Mouse (Mus musculus) intestine, embryonic 14.5 days (tissue): ENCODE measurements around the gene Ghdc. TPM values are rescaled to one million over a fixed set of nuclear protein-coding genes. Genes with fewer than 3 reads are reported as not detected.

Experiments used
- ATAC-seq: fragments of 200-750 bp; cut with Nextera tagmentation; replicated peaks from 2 replicates; pipeline ENCODE4 v1.8.0; 2017; ENCODE audit warnings: low read depth, moderate number of reproducible peaks, moderate TSS enrichment, moderate library complexity; ENCODE audit not compliant: low FRiP score, low TSS enrichment
- DNase-seq: peaks from one replicate; pipeline ENCODE4 v3.0.0-alpha.2; 2018; ENCODE audit warnings: low spot score
- H3K27ac ChIP-seq: fragments of 300-500 bp; sonication (generic); 2 replicates; pipeline ENCODE4 v1.5.1; 2014; ENCODE audit warnings: low read depth, mild to moderate bottlenecking, control low read depth
- H3K27me3 ChIP-seq: fragments of 300-500 bp; sonication (generic); replicated peaks from 2 replicates; pipeline ENCODE4 v1.6.1; 2014; ENCODE audit warnings: low read length, control low read depth; ENCODE audit not compliant: control insufficient read depth, insufficient read depth
- H3K36me3 ChIP-seq: fragments of 300-500 bp; sonication (generic); 2 replicates; pipeline ENCODE4 v1.6.1; 2014; ENCODE audit warnings: low read length, control low read depth; ENCODE audit not compliant: control insufficient read depth, insufficient read depth
- H3K4me1 ChIP-seq: fragments of 300-500 bp; sonication (generic); replicated peaks from 2 replicates; pipeline ENCODE4 v1.6.1; 2014; ENCODE audit warnings: low read length, control low read depth, mixed read lengths; ENCODE audit not compliant: control insufficient read depth, insufficient read depth
- H3K4me2 ChIP-seq: fragments of 300-500 bp; sonication (generic); 2 replicates; pipeline ENCODE4 v1.6.1; 2014; ENCODE audit warnings: low read length
- H3K4me3 ChIP-seq: fragments of 300-500 bp; sonication (generic); 2 replicates; pipeline ENCODE4 v1.5.1; 2014; ENCODE audit warnings: low read depth, low read length, control low read depth, mixed read lengths
- H3K9ac ChIP-seq: fragments of 300-500 bp; sonication (generic); 2 replicates; pipeline ENCODE4 v1.6.1; 2014; ENCODE audit warnings: mild to moderate bottlenecking, low read length
- H3K9me3 ChIP-seq: fragments of 300-500 bp; sonication (generic); 2 replicates; pipeline ENCODE4 v1.6.1; 2016; ENCODE audit warnings: low read length, control low read depth; ENCODE audit not compliant: control insufficient read depth
- WGBS: fragments of 180-500 bp; shearing (Covaris S2); extraction: QIAGEN DNeasy Blood & Tissue Kit; methylation state at CpG from one replicate; pipeline ENCODE4 v1.1.7; 2014; 5-methylcytosine and 5-hydroxymethylcytosine counted together
- polyA plus RNA-seq: library from polyadenylated mRNA; unstranded; fragments of >200 nt; fragmentation: Nextera tagmentation; extraction: Ambion mirVana; gene quantifications from 2 replicates; pipeline ENCODE4 v1.2.1, GENCODE M21; 2014

The Ghdc gene
- polyA plus RNA-seq, result 3.5 and 3.6 TPM in 2 replicates

GRCm38 (mm10) chr11:100770646-100771408 lies at the start of gene Ghdc:
Ghdc (minus strand) TSS chr11:100770957.
- H3K4me2 ChIP-seq, result peak within 1 kb of the TSS; percentile 59
- H3K4me3 ChIP-seq, result peak within 1 kb of the TSS; percentile 75
- no peaks in the 10 kb centered on the region for H3K27me3 ChIP-seq
- peak; percentile 87 for DNase-seq
- ATAC-seq, result peak; percentile 52; the same call in 1 of the 2 replicates
- H3K27ac ChIP-seq, result no peak within 1 kb of the TSS
- peak within 1 kb of the TSS; percentile 45 for H3K9ac ChIP-seq
- H3K36me3 ChIP-seq, result no peaks in the 10 kb centered on the region
- no peaks in the 10 kb centered on the region for H3K9me3 ChIP-seq
- 14% methylated on average over 17 of the region's 17 CpGs for WGBS
- peaks cover 4% of the 10 kb centered on the region; the same call in 1 of the 2 replicates for H3K4me1 ChIP-seq

- H3K4me1 ChIP-seq, result peaks cover 4% of the 10 kb centered on the region; the same call in 1 of the 2 replicates
- no peak for ATAC-seq
- no peak overlapping the region for H3K4me3 ChIP-seq
- no peak for DNase-seq
- no peaks in the 10 kb centered on the region for H3K9me3 ChIP-seq
- H3K36me3 ChIP-seq, result no peaks in the 10 kb centered on the region
- no peak overlapping the region for H3K9ac ChIP-seq
- no peak overlapping the region for H3K4me2 ChIP-seq
- 89% methylated on average over 8 of the region's 8 CpGs for WGBS
- no peaks in the 10 kb centered on the region for H3K27me3 ChIP-seq
- no peak overlapping the region for H3K27ac ChIP-seq
Measured at GRCm38 (mm10) chr11:100820047-100820446, 49.3 kb upstream of the Ghdc start.

- no peak for ATAC-seq
- H3K9me3 ChIP-seq, result no peaks in the 10 kb centered on the region
- no peak overlapping the region for H3K9ac ChIP-seq
- WGBS, result 88% methylated on average over 16 of the region's 16 CpGs
- no peak for DNase-seq
- no peak overlapping the region for H3K27ac ChIP-seq
- H3K4me2 ChIP-seq, result no peak overlapping the region
- no peaks in the 10 kb centered on the region for H3K27me3 ChIP-seq
- no peak overlapping the region for H3K4me3 ChIP-seq
- no peaks in the 10 kb centered on the region for H3K36me3 ChIP-seq
- peaks cover 4% of the 10 kb centered on the region for H3K4me1 ChIP-seq
Measured at GRCm38 (mm10) chr11:100819626-100820025, 48.9 kb upstream of the Ghdc start.

- Histone ChIP-seq H3K4me3 (no peak overlapping the region), H3K27me3 (no peaks in the 10 kb centered on the region), H3K27ac (no peak overlapping the region), H3K9ac (no peak overlapping the region), H3K9me3 (no peaks in the 10 kb centered on the region), H3K4me1 (peaks cover 4% of the 10 kb centered on the region), H3K36me3 (no peaks in the 10 kb centered on the region), H3K4me2 (no peak overlapping the region)
- ATAC-seq (no peak), DNase-seq (no peak)
- WGBS, result 89% methylated on average over 8 of the region's 8 CpGs
Measured at GRCm38 (mm10) chr11:100819048-100819447, 48.3 kb upstream of the Ghdc start.

- Histone ChIP-seq H3K9ac (no peak overlapping the region), H3K4me1 (peaks cover 4% of the 10 kb centered on the region), H3K36me3 (no peaks in the 10 kb centered on the region), H3K9me3 (no peaks in the 10 kb centered on the region), H3K4me2 (no peak overlapping the region), H3K4me3 (no peak overlapping the region), H3K27ac (no peak overlapping the region), H3K27me3 (no peaks in the 10 kb centered on the region)
- ATAC-seq (no peak), DNase-seq (no peak)
- 91% methylated on average over 15 of the region's 15 CpGs for WGBS
Measured at GRCm38 (mm10) chr11:100818359-100819012, 47.7 kb upstream of the Ghdc start.

GRCm38 (mm10) chr11:100817311-100817710 lies 46.6 kb upstream of the Ghdc start:
- peaks cover 4% of the 10 kb centered on the region for H3K4me1 ChIP-seq
- no peaks in the 10 kb centered on the region for H3K27me3 ChIP-seq
- 40% methylated on average over 9 of the region's 9 CpGs for WGBS
- ATAC-seq (no peak), DNase-seq (no peak)
- H3K36me3 ChIP-seq, result no peaks in the 10 kb centered on the region
- H3K4me2 ChIP-seq, result no peak overlapping the region
- H3K9me3 ChIP-seq, result no peaks in the 10 kb centered on the region
- no peak overlapping the region for H3K9ac ChIP-seq
- H3K27ac ChIP-seq, result no peak overlapping the region
- H3K4me3 ChIP-seq, result no peak overlapping the region

GRCm38 (mm10) chr11:100816801-100817200 lies 46.0 kb upstream of the Ghdc start:
- no peaks in the 10 kb centered on the region for H3K36me3 ChIP-seq
- H3K27ac ChIP-seq, result no peak overlapping the region
- peaks cover 4% of the 10 kb centered on the region for H3K4me1 ChIP-seq
- H3K4me2 ChIP-seq, result no peak overlapping the region
- no peak for DNase-seq
- no peaks in the 10 kb centered on the region for H3K9me3 ChIP-seq
- H3K9ac ChIP-seq, result no peak overlapping the region
- H3K4me3 ChIP-seq, result no peak overlapping the region
- 45% methylated on average over 4 of the region's 4 CpGs for WGBS
- no peaks in the 10 kb centered on the region for H3K27me3 ChIP-seq
- ATAC-seq, result no peak

- WGBS, result 43% methylated on average over 3 of the region's 3 CpGs
Measured at GRCm38 (mm10) chr11:100816342-100816741, 45.6 kb upstream of the Ghdc start.

More at GRCm38 (mm10) chr11:100816342-100816741, 45.6 kb upstream of the Ghdc start:
- Histone ChIP-seq H3K4me2 (no peak overlapping the region), H3K27ac (no peak overlapping the region), H3K27me3 (no peaks in the 10 kb centered on the region), H3K4me3 (no peak overlapping the region), H3K4me1 (peaks cover 4% of the 10 kb centered on the region), H3K9ac (no peak overlapping the region), H3K36me3 (no peaks in the 10 kb centered on the region), H3K9me3 (no peaks in the 10 kb centered on the region)
- ATAC-seq, result no peak
- DNase-seq, result no peak
